Mouse (Mus musculus) liver, embryonic 16.5 days (tissue): Measurements from ENCODE around the gene BC051019. TPM values are rescaled to one million over a fixed set of nuclear protein-coding genes. Genes with fewer than 3 reads are reported as not detected.

Source experiments
- ATAC-seq: fragments of 200-750 bp; cut with Nextera tagmentation; 2 replicates; pipeline ENCODE4 v1.8.0; 2017; ENCODE audit warnings: low read depth, mild to moderate bottlenecking, moderate number of reproducible peaks, moderate library complexity
- H3K27ac ChIP-seq: fragments of 300-500 bp; sonication (generic); 2 replicates; pipeline ENCODE4 v1.5.1; 2014; ENCODE audit warnings: mild to moderate bottlenecking, low read length
- H3K27me3 ChIP-seq: fragments of 300-500 bp; sonication (generic); 2 replicates; pipeline ENCODE4 v1.6.1; 2014; ENCODE audit warnings: low read depth, low read length, mixed read lengths; ENCODE audit not compliant: control insufficient read depth, insufficient read depth
- H3K36me3 ChIP-seq: fragments of 300-500 bp; sonication (generic); 2 replicates; pipeline ENCODE4 v1.6.1; 2014; ENCODE audit warnings: mild to moderate bottlenecking; ENCODE audit not compliant: control insufficient read depth, insufficient read depth
- H3K4me1 ChIP-seq: fragments of 300-500 bp; sonication (generic); 2 replicates; pipeline ENCODE4 v1.6.1; 2014; ENCODE audit warnings: low read depth, low read length, mixed read lengths; ENCODE audit not compliant: control insufficient read depth
- H3K4me2 ChIP-seq: fragments of 300-500 bp; sonication (generic); 2 replicates; pipeline ENCODE4 v1.6.1; 2014; ENCODE audit warnings: low read depth, low read length, mixed read lengths
- H3K4me3 ChIP-seq: fragments of 300-500 bp; sonication (generic); 2 replicates; pipeline ENCODE4 v1.5.1; 2014; ENCODE audit warnings: low read depth, mild to moderate bottlenecking, low read length
- H3K9ac ChIP-seq: fragments of 300-500 bp; sonication (generic); 2 replicates; pipeline ENCODE4 v1.6.1; 2014; ENCODE audit warnings: low read depth, low read length
- H3K9me3 ChIP-seq: fragments of 300-500 bp; sonication (generic); replicated peaks from 2 replicates; pipeline ENCODE4 v1.6.1; 2016; ENCODE audit warnings: low read length; ENCODE audit not compliant: control insufficient read depth
- WGBS: fragments of 180-500 bp; shearing (Covaris S2); extraction: QIAGEN DNeasy Blood & Tissue Kit; methylation state at CpG from one replicate; pipeline ENCODE4 v1.1.7; 2014; ENCODE audit not compliant: insufficient replicate concordance; 5-methylcytosine and 5-hydroxymethylcytosine counted together
- polyA plus RNA-seq: library from polyadenylated mRNA; unstranded; fragments of >200 nt; fragmentation: Nextera tagmentation; extraction: Ambion mirVana; gene quantifications from 2 replicates; pipeline ENCODE4 v1.2.1, GENCODE M21; 2015

The BC051019 gene
- polyA plus RNA-seq, 1 experiment from 2014 or later = 0.07 TPM

- H3K4me1 ChIP-seq = peaks cover 12% of the 10 kb centered on the region
- H3K27me3 ChIP-seq = no peaks in the 10 kb centered on the region
- H3K36me3 ChIP-seq = no peaks in the 10 kb centered on the region; the same call in 1 of the 2 replicates
- H3K9me3 ChIP-seq = no peaks in the 10 kb centered on the region
- peak within 1 kb of the TSS; percentile 86 for H3K4me3 ChIP-seq
- H3K27ac ChIP-seq = peak within 1 kb of the TSS; percentile 67
- ATAC-seq = peak; percentile 92
- 1% methylated on average over 61 of the region's 61 CpGs for WGBS
- peak within 1 kb of the TSS; percentile 86 for H3K9ac ChIP-seq
- peak within 1 kb of the TSS; percentile 85 for H3K4me2 ChIP-seq
These were observed 20.2 kb downstream of the BC051019 start, which contains the start of the genes St5 and Akip1 for GRCm38 (mm10) chr7:109703190-109704015. TSS of gene St5 (minus strand) at chr7:109703605. TSS of gene Akip1 (plus strand) at chr7:109703690.

DNA sequence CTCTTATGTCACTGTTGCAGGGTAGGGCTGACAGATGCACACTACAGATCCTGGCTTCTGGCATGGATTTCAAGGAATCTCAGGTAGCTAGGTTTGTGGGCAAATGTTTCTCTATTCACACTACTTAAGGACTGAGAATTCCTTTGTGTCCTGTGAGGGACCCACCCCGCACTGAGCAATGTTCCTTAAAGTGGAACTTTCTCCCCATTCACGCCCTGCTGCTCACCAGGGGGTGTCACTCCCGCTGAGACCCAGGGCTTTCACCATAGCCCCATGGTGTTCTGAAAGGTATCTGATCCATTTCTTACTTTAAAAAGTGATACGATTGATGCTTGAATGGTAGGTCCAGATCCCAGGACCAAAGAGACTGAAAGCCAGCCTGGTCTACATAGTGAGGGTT is 20.9 kb downstream of the BC051019 start:
- H3K4me3 ChIP-seq = no peak overlapping the region
- no peak overlapping the region for H3K4me2 ChIP-seq
- no peaks in the 10 kb centered on the region for H3K9me3 ChIP-seq
- 63% methylated on average over 4 of the region's 4 CpGs for WGBS
- H3K27ac ChIP-seq = no peak overlapping the region
- H3K27me3 ChIP-seq = no peaks in the 10 kb centered on the region
- H3K36me3 ChIP-seq = no peaks in the 10 kb centered on the region; the same call in 1 of the 2 replicates
- no peak overlapping the region for H3K9ac ChIP-seq
- H3K4me1 ChIP-seq = peaks cover 12% of the 10 kb centered on the region
- ATAC-seq = no peak

GRCm38 (mm10) chr7:109700213-109700612 is 23.4 kb downstream of the BC051019 start:
- Histone ChIP-seq H3K27me3 (no peaks in the 10 kb centered on the region), H3K9me3 (no peaks in the 10 kb centered on the region), H3K9ac (no peak overlapping the region), H3K27ac (no peak overlapping the region), H3K36me3 (no peaks in the 10 kb centered on the region), H3K4me3 (no peak overlapping the region), H3K4me2 (no peak overlapping the region), H3K4me1 (peaks cover 12% of the 10 kb centered on the region)
- ATAC-seq = no peak

GRCm38 (mm10) chr7:109695339-109695726 is 28.3 kb downstream of the BC051019 start:
- Histone ChIP-seq H3K4me1 (no peaks in the 10 kb centered on the region), H3K27ac (no peak overlapping the region), H3K36me3 (no peaks in the 10 kb centered on the region), H3K4me3 (no peak overlapping the region), H3K9me3 (no peaks in the 10 kb centered on the region), H3K4me2 (no peak overlapping the region), H3K9ac (no peak overlapping the region), H3K27me3 (no peaks in the 10 kb centered on the region)
- WGBS = 89% methylated on average over 10 of the region's 10 CpGs
- no peak for ATAC-seq

GRCm38 (mm10) chr7:109694576-109695338 is 28.9 kb downstream of the BC051019 start:
- no peaks in the 10 kb centered on the region for H3K36me3 ChIP-seq
- no peak overlapping the region for H3K4me3 ChIP-seq
- no peaks in the 10 kb centered on the region for H3K27me3 ChIP-seq
- no peaks in the 10 kb centered on the region for H3K9me3 ChIP-seq
- H3K9ac ChIP-seq = no peak overlapping the region
- H3K27ac ChIP-seq = no peak overlapping the region
- no peaks in the 10 kb centered on the region for H3K4me1 ChIP-seq
- 65% methylated on average over 13 of the region's 13 CpGs for WGBS
- ATAC-seq = no peak
- no peak overlapping the region for H3K4me2 ChIP-seq

- WGBS = 67% methylated on average over 5 of the region's 5 CpGs
- Histone ChIP-seq H3K4me3 (no peak overlapping the region), H3K27me3 (no peaks in the 10 kb centered on the region), H3K27ac (no peak overlapping the region), H3K36me3 (no peaks in the 10 kb centered on the region), H3K4me1 (no peaks in the 10 kb centered on the region), H3K9ac (no peak overlapping the region), H3K4me2 (no peak overlapping the region), H3K9me3 (no peaks in the 10 kb centered on the region)
- no peak for ATAC-seq
These were observed 32.7 kb downstream of the BC051019 start for GRCm38 (mm10) chr7:109690961-109691360.

GRCm38 (mm10) chr7:109690101-109690500 is 33.5 kb downstream of the BC051019 start:
- no peak for ATAC-seq
- no peaks in the 10 kb centered on the region for H3K36me3 ChIP-seq
- H3K4me2 ChIP-seq = no peak overlapping the region
- H3K27me3 ChIP-seq = no peaks in the 10 kb centered on the region
- H3K27ac ChIP-seq = no peak overlapping the region
- WGBS = 76% methylated on average over 3 of the region's 3 CpGs
- no peaks in the 10 kb centered on the region for H3K9me3 ChIP-seq
- no peak overlapping the region for H3K4me3 ChIP-seq
- no peaks in the 10 kb centered on the region for H3K4me1 ChIP-seq
- no peak overlapping the region for H3K9ac ChIP-seq

DNA sequence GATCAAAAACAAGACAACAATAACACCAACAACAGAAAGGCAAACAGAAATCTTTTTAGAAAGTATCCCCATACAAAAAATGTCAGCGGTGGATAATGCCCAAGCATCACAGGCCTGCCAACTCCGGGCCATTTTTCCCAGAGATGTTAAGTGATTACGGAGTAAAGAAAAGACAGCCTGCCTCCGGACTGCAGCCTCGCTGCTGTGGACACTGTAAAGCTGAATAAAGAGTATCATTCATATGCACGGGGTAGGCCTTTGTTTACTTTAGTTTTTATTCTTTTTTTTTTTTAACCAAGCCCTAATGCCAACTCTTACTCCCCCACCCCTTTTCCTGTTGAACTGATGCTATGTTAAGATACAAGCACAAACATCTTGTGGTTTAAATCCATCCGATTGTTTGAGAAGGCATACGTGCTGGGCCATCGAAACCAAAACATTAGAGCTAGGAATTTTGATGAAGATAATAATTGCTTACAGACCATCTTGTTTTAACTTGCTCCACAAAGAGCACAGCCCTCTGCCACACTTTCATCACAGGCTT is 37.0 kb downstream of the BC051019 start:
- ATAC-seq = no peak
- Histone ChIP-seq H3K4me1 (no peaks in the 10 kb centered on the region), H3K4me2 (no peak overlapping the region), H3K27me3 (no peaks in the 10 kb centered on the region), H3K9ac (no peak overlapping the region), H3K9me3 (no peaks in the 10 kb centered on the region), H3K36me3 (no peaks in the 10 kb centered on the region), H3K27ac (no peak overlapping the region), H3K4me3 (no peak overlapping the region)
- WGBS = 49% methylated on average over 9 of the region's 9 CpGs

DNA sequence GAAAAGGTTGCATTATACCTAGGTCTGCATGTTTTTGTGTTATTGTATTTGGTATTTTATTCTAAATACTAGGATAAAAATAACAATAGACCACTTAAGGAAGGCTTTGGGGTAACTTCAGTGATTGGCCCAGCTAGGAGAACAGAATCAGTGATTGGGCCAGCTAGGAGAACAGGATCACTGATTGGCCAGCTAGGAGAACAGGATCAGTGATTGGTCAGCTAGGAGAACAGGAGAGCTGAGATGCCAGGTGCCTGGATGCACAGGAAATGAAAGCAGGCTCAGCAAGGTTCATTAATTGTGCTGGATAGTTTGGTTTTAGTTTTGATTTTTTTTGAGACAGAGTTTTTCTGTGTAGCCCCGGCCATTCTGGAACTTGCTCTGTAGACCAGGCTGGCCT is 42.8 kb downstream of the BC051019 start:
- Histone ChIP-seq H3K27ac (no peak overlapping the region), H3K4me2 (no peak overlapping the region), H3K4me3 (no peak overlapping the region), H3K9ac (no peak overlapping the region), H3K9me3 (no peaks in the 10 kb centered on the region), H3K27me3 (no peaks in the 10 kb centered on the region), H3K36me3 (no peaks in the 10 kb centered on the region), H3K4me1 (no peaks in the 10 kb centered on the region)
- ATAC-seq = no peak
- WGBS = 79% methylated on average over 1 of the region's 1 CpGs
